Comparison of ENCODE assay signal across 9 mouse cellular contexts in genomic region chr7:126274137-126274536, GRCm38 (mm10). TPM values are rescaled to one million over a fixed set of nuclear protein-coding genes. Genes with fewer than 3 reads are reported as not detected.
DNase-seq lines count a peak whose midpoint lies in the region; ATAC-seq lines count a peak whose summit lies in the region.
"Had no signal": no experiment of that assay in that cellular context is flagged by ENCODE, and none has a peak within 500 bp of the region (broad histone marks: within the 10 kb centered on the region; RNA-seq: fewer than 3 reads in every experiment).

No protein-coding gene starts in this region.

- H3K4me1 ChIP-seq in neural tube, embryonic 11.5 days (ENCODE audit: control insufficient read depth, insufficient read depth, low read length): peaks cover 51% of the 10 kb centered on the region
- H3K4me1 ChIP-seq in liver, embryonic 11.5 days (replicated peaks; ENCODE audit: control insufficient read depth, insufficient read depth, low read length): peaks cover 25% of the 10 kb centered on the region

- 13% methylated on average over 3 of the region's 3 CpGs for WGBS in neural tube, embryonic 11.5 days
- 26% methylated on average over 3 of the region's 3 CpGs for WGBS in liver, embryonic 11.5 days

- no peaks in the 10 kb centered on the region for H3K27me3 ChIP-seq in neural tube, embryonic 11.5 days (ENCODE audit: control insufficient read depth, insufficient read depth, low read length)
- H3K27me3 ChIP-seq in liver, embryonic 11.5 days (replicated peaks; ENCODE audit: control insufficient read depth, insufficient read depth, low read length): peaks cover 43% of the 10 kb centered on the region

- DNase-seq in cerebellum, adult 11-12 months: peak; percentile 45
- no peak for DNase-seq in cerebellum, adult 11 months
- no peak for DNase-seq in neural tube, embryonic 11.5 days (ENCODE audit: low spot score)
- DNase-seq in neural tube, embryonic 10.5 days (ENCODE audit: extremely low spot score, low spot score): no peak
- no peak for DNase-seq in liver, embryonic 11.5 days (ENCODE audit: low spot score)
- DNase-seq in frontal cortex, postnatal 36 days (ENCODE audit: low spot score in 2 of 2): no peak
- DNase-seq in T-cell, adult 2 months (ENCODE audit: low spot score): no peak
- DNase-seq in retina, embryonic 14.5 days (ENCODE audit: low spot score): no peak
- DNase-seq: adrenal gland, postnatal 10 days had no signal

- no peaks in the 10 kb centered on the region for H3K9me3 ChIP-seq in neural tube, embryonic 11.5 days (ENCODE audit: control insufficient read depth, low read length)
- no peaks in the 10 kb centered on the region for H3K9me3 ChIP-seq in liver, embryonic 11.5 days (ENCODE audit: control insufficient read depth, low read length)

- no peak for ATAC-seq in neural tube, embryonic 11.5 days (ENCODE audit: insufficient read depth, low FRiP score, low TSS enrichment)
- ATAC-seq in liver, embryonic 11.5 days (replicated peaks; ENCODE audit: low FRiP score): no peak

- peak overlapping the region; percentile 91 for H3K4me2 ChIP-seq in neural tube, embryonic 11.5 days (ENCODE audit: low read depth)
- H3K4me2 ChIP-seq in liver, embryonic 11.5 days: peak overlapping the region; percentile 98

- peak overlapping the region; percentile 100 for H3K9ac ChIP-seq in neural tube, embryonic 11.5 days (ENCODE audit: low read length)
- H3K9ac ChIP-seq in liver, embryonic 11.5 days (ENCODE audit: low read depth, low read length): 0 out of 2 replicates have a peak overlapping the region, but pooled peaks have one; percentile 5

- H3K27ac ChIP-seq in neural tube, embryonic 11.5 days (ENCODE audit: low read depth, low read length): peak overlapping the region; percentile 96; the same call in 1 of the 2 replicates
- no peak overlapping the region for H3K27ac ChIP-seq in liver, embryonic 11.5 days (ENCODE audit: low read depth, low read length)

- H3K36me3 ChIP-seq in neural tube, embryonic 11.5 days (ENCODE audit: control insufficient read depth, insufficient read depth, low read length): peaks cover 15% of the 10 kb centered on the region
- peaks cover 2% of the 10 kb centered on the region for H3K36me3 ChIP-seq in liver, embryonic 11.5 days (ENCODE audit: control insufficient read depth, insufficient read depth, low read length)

- H3K4me3 ChIP-seq in neural tube, embryonic 11.5 days (ENCODE audit: low read depth, low read length): peak overlapping the region; percentile 99
- H3K4me3 ChIP-seq in liver, embryonic 11.5 days (ENCODE audit: low read depth, low read length): peak overlapping the region; percentile 79; the same call in 1 of the 2 replicates

RNA-seq across cellular contexts. Expression of gene Sbk1, which starts 1.7 kb away (rescaled TPM):
- polyA plus RNA-seq in neural tube, embryonic 11.5 days (2014; fragmentation: Nextera tagmentation; extraction: Ambion mirVana): 206 and 227 TPM in 2 replicates
- 13.6 and 14.2 TPM in 2 replicates for polyA plus RNA-seq in liver, embryonic 11.5 days (2014; fragmentation: Nextera tagmentation; extraction: Ambion mirVana)

Comparison
In these comparisons a context has a peak if more than half of its experiments do, and no peak if none do; other contexts are left out.
1. RNA of gene Sbk1, which starts 1.7 kb away (polyA plus RNA-seq): 206 to 227 TPM in neural tube, embryonic 11.5 days; 13.6 to 14.2 TPM in liver, embryonic 11.5 days; every median in the first group is over 10 times any median in the second.